Mouse (Mus musculus): ENCODE measurements at regions not wholly inside any gene's neighbourhood (a gene's known extent, or its start where the extent isn't known, plus 50 kb on each side); places are given as distances from the start of the nearest gene placed in this dataset.

DNA sequence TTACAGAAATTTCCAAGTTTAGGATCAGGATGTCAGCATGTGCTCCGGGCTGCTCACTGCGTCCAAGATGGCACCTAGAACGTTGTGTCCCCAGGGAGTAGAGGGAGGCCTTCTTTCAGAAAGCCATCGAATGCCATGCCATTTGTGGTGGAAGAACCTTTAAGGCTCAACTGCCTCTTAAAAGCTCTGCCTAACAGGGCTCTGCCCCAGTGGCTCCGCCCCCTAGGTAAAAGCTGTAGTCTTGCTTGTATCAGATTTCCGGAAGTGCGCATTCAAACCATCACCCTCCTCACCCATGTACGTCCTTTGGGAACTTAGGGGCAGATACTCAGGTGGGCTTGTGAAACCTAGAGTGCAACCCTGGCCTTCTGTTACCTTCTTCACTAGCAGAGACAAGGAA lies 54.0 kb upstream of the Psmd7 start:
- DNase-seq: no peak
- intact Hi-C loops (cut with DNase I): no loop called here

DNA sequence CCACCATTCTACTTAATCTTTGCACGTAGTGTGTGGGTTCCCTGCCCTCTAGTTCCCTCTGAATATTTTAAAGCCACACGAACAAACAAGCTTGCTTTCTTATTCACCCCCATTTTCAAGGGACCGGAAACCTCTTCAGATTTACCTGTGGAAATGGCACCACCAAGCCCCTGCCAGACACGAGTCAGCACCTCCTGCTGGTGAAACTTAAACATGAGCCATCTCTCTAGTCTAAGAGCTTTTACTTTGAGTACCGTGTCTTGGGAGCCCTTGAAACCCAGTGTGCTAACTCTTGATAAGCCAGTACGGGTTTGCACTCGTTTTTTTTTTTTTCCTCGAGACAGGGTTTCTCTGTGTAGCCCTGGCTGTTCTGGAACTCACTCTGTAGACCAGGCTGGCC lies 59.7 kb upstream of the Psmd7 start:
- intact Hi-C loops (cut with DNase I): no loop called here
- no peak for DNase-seq

DNA sequence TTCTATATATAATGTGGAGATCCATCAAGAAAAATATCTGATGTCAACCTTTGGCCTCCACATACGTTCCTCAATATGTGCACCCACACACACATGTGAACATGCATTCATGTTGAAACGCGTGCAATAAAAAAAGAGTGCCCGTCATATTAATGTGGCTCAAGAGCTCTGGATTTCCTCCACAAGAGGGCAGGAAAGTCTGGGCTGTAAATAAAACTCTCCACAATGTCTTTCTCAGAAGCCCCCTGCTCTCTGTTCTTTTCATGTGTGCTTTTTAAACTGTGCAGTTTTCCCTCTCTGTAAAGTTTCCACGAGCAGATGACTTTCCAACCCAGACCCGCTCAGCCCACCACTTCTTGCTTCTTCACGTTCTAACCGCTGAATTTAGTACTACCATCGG lies 62.0 kb upstream of the Psmd7 start:
- intact Hi-C loops (cut with DNase I): no loop called here
- DNase-seq: no peak

DNA sequence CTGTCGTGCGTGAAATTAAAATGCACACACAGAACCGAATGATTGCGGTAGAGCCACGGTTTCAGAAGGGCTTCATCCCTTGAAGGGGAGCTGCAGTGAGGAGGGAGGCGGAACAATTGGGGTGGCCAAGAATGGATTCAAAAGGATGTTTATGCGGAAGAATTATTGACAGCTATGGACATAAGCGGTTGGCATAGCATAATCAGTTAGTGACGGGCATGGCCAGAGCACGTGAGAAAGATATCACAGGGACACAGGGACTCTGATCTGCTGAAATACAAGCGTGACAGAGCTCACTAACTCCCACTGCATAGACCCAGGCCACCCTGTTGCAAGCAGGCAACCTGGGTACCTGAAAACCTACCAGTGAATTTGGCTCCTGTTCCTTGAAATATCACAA lies 63.2 kb upstream of the Psmd7 start:
- DNase-seq: no peak
- intact Hi-C loops (cut with DNase I): no loop called here

DNA sequence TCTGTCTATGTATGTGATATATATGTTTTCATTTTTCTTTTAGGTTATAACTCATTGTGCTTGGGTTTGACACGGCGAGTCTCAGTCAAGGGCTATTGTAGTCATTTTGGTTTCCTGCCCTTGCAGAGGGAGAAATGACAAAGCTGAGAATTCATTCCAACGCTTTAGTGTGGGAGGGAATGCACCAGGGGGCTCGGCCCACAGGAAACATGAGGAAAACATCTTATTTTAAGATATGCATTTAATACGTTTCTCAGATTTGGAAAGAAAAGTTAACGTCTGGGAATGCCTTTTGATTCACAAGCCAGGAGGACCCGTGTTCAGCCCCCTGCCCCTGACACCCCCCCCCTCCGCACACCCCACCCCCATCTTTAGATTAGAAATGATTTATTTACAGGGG lies 64.0 kb upstream of the Psmd7 start:
- no peak for DNase-seq
- intact Hi-C loops (cut with DNase I): no loop called here

DNA sequence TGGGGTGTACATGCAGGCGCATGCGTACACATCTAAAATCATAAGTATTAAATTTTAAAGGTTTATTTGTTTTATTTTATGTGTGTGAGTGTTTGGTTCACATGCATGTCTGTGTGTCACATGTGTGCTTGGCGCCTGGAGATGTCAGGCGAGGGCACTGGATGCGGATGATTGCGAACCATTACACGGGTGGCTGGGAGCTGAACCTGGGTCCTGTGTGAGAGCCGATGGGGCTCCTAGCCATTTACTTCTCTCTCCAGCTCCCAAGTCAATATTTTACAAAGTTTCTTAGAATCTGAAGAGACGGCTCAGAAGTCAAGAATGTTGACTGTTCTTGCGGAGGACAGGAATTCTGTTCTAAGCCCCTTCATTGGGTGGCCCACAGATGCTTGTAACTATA lies 65.4 kb upstream of the Psmd7 start:
- no peak for DNase-seq
- intact Hi-C loops (cut with DNase I): no loop called here

DNA sequence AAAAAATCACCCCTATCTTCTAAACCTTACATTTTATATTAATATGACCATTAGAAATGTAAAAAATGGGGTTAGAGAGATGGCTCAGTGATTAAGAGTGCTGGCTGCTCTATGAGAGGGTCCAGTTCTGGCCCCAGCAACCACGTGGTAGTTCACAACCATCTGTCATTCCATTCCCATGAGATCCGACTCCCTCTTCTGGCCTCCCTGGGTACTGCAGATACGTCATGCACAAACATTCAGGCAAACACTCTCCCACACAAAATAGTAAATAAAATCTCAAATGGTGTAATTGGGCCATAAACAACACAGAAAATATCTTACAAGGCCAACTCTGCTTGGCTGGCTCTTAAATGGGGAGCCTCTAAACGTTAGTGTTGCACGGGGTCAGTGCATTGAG lies 68.4 kb upstream of the Psmd7 start:
- intact Hi-C loops (cut with DNase I): no loop called here

DNA sequence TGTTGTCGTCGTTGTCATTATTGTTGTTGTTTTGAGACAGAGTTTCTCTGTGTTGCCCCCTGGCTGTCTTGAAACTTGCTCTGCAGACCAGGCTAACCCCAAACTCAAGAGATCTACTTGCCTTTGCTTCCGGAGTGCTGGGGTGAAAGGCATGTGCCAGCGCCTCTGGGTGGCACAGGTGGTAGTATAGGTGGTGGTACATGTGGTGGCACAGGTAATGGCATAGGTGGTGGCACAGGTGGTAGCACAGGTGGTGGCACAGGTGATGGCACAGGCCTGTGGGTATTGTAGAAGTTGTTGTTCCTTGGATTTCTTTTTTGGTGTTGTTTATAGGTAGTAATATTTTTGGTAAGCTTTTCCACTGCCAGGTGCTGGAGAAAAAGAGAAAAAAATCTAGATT lies 69.5 kb upstream of the Psmd7 start:
- no peak for DNase-seq
- intact Hi-C loops (cut with DNase I): no loop called here

More for the DNA sequence above, 68.4 kb upstream of the Psmd7 start:
- DNase-seq: no peak

DNA sequence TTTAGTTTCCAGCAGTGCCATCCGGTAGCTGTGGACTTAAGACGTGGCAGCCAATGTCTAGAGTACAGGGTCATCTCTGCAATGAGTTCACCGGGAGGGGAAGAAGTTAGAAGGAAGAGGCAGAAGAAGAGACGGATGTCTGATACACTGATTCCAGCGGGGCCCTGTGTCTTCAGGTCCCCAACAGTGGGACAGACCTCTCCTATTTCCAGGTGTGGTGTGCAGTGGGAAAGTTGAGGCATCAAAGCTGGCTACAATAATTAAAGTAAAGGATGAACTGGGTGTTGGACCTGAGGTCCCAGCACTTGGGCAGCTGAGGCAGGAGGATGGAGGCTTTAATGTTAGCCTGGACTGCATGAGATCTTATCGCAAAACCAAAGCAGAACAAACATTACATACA lies 70.1 kb upstream of the Psmd7 start:
- intact Hi-C loops (cut with DNase I): no loop called here
- no peak for DNase-seq

DNA sequence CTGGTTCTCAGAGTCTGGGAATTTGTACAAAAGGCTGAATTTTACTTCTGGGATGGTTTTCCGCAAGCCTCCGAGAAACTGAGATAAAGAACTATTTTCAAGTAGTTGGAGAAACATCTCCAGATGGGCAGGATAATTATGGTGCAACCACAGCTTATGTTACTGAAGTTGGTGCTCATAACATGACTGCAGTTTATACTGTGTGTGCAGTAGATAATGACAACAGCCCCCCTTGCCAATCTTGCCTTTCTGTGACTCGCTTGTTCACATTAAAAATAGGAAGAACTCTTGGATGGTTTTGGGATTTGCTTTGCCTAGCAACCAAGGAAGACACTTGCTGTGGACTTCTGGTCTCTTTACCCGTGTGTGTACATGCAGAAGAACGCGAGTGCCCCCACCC lies 72.4 kb upstream of the Psmd7 start:
- intact Hi-C loops (cut with DNase I): no loop called here
- no peak for DNase-seq

DNA sequence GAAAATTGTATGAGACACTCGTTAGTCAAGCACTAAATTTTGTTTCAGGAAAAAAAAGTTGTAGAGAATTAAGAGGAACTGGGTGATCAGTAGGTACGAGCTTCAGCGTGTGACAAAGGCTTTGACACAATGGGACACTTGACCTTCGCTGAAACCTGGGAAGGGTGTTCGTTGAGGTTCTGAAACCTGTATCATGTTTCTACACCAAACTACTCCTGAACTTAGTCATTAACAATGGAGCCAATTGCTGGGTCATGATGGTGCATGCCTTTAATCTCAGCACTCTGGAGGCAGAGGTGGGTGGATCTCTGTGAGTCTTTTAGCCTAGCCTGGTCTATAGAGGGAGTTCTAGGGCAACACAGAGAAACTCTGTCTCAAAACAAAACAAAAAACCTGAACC lies 81.3 kb upstream of the Psmd7 start:
- no peak for DNase-seq
- intact Hi-C loops (cut with DNase I): no loop called here

DNA sequence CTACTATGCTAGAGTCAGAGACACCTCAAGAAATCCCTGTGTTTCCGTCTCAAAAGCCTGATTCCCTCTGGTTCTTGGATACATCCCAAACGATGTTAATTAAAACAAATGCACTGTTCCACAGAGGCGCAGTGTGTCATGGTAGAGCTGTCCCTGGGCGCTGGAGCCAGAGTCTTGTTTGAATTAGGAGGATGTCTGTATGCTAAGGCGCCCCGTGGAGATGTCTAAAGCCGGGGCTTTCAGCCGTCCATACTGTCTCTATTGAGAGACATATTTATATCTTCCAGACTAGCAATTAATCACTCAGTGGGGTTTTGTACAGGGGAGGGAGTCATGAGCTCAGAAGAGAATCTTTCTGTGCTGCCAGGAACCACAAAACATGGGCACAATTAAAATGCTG lies 83.2 kb upstream of the Psmd7 start:
- intact Hi-C loops (cut with DNase I): no loop called here
- DNase-seq: no peak

DNA sequence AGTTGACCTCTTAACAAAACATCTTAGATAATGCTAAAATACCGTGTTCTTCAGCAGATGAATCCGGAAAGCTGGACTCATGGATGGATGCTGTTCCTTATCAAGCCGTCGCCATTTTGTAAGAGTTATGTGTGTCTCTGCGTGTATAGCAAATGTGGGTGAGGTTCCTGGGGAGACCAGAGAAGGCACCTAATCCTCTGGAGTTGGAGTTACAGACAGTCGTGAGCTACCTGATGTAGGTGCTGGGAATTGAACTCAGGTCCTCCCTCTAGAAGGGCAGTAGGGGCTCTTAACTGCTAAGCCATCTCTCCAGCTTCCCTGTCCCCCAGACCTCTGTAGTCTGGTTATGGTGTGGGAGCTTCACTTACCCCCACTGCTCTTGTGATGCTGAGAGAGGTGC lies 84.4 kb upstream of the Psmd7 start:
- DNase-seq: no peak
- intact Hi-C loops (cut with DNase I): no loop called here

DNA sequence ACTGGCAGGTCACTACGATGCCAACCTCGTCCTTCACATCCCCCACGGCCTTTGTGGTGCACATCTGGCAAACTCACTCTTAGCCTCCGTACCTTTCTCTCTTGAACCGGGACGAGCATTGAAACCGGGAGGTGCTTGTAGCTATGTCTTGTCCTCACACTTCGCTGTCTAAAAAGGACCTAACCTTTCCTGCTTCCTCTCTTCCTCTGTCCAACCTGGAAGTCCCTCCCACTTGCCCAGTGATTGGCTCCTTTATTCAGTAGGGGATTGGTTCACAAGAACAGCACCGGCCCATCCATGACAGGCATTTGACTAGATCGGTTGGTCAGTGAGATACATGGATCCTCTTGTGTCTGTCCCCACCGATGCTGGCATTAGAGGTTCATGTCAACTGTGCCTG lies 93.8 kb upstream of the Psmd7 start:
- intact Hi-C loops (cut with DNase I): no loop called here

DNA sequence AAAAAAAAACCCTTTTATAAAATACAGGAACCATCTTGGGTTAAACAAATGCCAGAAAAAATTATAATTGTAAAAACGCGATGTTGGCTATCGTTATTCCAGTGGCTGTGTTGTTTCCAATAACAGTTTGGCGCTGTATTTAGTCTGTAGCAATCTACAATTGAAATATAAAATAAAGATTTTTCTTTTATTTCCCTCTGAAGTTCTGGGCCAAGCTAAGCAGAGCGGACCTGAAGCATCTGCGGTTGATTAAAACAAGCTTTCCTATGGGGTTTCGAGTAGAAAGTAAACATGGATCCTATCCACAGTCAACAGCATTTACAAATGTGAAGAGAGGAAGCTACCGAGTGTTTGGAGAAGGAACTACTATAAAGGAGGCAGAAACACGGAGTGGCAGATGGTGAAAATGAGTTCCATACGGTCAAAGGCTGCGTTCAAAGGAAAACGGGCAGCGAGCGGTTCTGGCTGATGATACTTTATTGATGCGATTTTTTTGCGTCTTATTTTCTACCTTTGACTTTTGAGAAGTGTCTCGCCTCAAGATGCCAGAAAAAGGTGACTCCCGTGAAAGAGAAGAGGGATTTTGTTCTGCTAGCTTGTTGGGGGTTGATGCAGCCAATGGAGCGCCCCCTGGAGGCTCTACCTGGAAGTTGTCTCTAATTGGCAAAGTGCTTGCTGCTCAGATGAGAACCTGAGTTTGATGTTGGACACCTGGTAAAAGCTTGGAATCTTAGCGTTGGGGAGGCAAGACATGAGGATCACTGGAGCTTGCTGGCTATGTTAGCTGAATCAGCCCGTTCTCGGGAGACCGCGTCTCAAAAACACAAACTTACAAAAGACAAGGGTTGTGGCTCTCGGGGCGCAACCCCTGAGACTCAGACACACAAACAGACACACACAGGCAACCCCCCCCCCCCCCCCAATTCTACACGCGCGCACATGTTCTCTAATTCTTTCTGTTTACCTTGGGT lies 96.7 kb upstream of the Psmd7 start:
- peak; percentile 2 to 9 for DNase-seq
- intact Hi-C loops (cut with DNase I): no loop called here

More for the DNA sequence above, 93.8 kb upstream of the Psmd7 start:
- no peak for DNase-seq

DNA sequence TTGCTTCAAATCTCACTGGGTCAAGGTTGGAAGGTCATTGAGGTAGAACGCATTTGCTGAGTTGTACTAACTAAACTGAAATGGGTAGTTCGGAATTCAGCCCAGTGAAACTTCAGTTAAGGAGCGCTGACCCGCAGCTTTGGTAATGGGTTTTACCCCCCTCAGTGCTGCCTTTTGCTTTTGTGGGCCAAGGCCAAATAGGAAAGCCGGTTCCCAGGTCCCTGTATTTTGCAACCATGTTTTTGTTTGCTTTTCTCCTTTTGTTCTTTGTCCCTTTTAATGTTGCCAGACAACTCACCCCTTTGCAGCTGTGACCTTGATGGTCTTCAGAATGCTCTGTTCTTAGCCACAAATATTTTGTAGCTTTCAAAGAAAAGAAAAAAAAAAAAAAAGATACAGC lies 98.7 kb upstream of the Psmd7 start:
- intact Hi-C loops (cut with DNase I): no loop called here
- DNase-seq: no peak

DNA sequence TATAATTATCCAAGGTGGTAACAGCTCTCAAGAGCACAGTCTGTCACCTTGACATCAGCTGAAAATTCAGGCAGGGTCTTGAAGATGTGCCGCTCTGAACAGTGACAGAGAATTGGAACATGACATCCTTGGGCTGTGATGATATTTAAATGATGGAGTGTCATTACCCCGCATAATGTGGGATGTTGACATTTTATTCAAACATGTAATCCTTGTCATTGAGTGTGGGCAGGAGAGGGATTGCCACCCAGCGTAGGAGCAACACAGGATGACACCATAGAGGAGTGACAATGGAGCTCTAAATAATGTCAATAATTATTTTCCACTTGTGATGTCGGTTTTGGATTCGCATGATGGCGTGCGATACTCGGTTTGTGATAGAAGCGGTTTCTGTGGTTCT lies 99.3 kb upstream of the Psmd7 start:
- intact Hi-C loops (cut with DNase I): no loop called here
- DNase-seq: no peak

DNA sequence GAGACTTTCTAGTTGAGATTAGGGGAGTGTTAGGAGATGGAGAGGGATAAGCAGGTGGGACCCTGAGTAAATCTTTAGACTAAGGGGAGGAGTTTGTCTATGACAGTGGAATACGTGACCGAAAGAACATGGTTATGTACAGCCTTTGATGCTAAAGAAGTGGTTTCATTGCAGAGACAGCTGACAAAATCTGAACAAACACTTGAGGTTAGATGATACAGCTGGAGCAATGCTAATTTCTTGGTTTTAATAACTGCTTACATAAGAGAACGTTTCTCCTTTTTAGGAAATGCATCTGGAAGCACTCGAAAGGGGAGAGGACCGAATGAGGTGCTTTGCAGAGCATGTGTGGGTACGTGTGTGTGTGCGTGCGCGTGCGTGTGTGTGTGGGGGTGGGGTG lies 100.8 kb upstream of the Psmd7 start:
- DNase-seq: no peak
- intact Hi-C loops (cut with DNase I): no loop called here

DNA sequence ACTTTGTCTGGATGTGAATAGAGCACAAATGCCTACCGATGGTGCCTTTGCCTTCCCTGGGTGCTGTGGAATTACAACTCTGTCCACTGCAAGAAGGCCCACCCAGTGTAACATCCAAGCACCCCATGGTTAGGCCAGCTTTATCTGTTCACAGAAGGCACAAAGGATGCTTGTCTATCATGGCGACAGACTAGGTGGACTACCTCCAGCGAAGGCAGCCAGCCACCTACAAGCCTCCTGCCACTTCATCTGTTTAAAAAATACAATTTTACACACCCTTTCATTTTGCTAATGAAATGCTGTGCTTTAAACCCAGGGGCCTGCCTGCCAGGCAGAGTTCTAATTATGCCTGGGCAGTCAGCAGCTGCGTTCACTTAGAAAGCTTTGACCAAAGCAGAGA lies 103.0 kb upstream of the Psmd7 start:
- intact Hi-C loops (cut with DNase I): no loop called here

DNA sequence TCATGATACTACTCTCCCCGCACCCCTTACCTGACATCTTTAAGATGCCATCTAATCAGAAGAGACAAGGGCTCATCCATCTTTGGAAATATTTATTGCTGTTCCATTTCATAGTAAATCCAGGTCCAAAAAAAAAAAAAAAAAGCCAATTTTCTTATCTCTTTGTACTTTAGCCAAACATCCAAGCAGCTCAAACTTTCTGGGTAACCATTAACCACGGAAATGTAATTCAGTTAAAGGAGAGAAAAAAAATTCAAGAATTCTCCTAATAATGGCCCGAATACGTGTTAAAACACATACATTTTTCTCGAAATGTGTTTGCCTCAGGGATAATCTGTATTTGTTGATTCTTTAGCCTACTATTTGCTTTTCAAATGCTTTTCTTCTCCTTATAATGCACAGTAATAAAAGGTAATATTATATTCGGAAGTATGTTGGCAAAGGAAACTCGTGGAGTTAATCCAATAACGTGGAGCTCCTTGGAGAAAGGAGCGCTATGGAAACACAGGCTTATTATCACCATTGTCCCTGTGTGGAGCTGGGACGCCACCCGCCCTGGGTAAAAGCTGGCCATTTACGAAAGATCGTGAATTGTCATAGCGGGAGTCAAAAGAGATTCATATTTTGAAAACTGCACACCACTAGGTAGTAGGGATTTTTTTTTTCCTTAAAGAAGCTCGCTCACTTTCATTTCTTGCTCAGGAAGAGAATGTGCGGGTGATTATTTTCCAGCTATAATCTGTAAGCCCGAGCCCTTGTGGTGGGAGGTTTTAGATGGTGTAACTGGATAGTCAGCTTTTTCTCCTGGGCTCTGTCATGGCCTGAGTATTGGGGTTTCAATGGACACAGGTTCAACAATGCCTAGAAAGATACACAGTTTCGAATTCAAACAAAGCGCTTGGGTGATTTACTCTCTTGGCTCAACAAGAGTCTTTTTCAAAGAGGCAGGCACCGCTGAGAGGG lies 108.4 kb upstream of the Psmd7 start:
- intact Hi-C loops (cut with DNase I): no loop called here
- DNase-seq: no peak

More for the DNA sequence above, 103.0 kb upstream of the Psmd7 start:
- DNase-seq: no peak

DNA sequence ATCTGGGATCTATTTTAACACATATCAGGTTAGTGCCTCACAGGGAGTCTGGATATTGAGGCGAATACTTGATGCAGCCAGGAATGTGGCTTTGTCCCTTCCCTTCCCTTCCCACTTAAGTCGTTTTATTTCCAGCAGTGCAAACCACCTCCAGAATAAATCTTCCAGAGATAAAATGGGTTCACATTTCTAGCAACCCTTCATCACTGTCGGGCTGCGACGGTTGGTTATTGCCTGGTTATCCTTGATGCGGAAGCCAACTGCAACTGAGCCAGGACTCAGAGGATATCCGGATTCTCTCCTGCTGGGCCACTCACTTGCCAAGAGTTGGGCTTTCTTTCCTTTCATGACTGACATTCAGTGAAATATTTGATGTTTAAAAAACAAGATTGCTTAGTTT lies 111.0 kb upstream of the Psmd7 start:
- DNase-seq: peak; percentile 4 to 15
- intact Hi-C loops (cut with DNase I): no loop called here

DNA sequence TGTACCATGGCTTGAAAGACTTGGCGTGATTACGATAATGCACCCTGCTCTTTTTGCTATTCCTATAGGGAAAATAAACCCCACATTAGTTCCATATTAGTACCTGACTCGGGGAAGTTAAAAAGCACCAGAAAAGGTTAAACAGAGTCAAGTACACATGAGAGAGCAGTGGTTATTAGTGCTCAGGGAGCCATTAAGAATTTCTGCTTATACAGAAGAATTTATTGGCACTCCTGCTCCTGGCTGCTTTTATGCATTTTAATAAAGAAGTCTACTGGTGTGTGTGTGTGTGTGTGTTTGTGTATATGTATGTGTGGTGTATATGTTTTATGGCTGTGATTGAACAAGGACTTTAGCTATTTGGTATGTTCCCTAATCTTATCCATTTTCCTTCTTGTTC lies 111.5 kb upstream of the Psmd7 start:
- intact Hi-C loops (cut with DNase I): no loop called here
- DNase-seq: no peak
